ENCODE assay signal across 10 mouse cellular contexts in the genomic region with DNA sequence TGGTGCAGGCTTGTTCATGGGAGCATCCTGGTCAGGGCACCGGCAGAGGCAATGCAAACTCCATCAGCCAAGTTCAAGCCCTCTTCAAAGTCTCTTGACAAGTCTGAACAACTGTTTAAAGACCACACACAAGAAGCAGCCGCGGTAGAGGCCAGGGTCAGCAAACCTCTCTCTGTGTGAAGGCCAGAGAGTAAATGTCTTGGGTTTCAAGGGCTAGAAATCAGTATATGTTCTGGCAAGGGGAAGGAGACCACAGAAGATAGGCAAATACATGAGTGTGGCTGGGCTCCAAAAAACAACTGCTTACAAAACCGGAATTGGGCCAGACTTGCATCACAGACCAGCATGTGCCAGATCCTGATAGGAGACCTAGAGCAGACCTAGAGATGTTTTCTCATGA.
DNase-seq lines count a peak whose midpoint lies in the region; ATAC-seq and TF ChIP-seq lines count a peak whose summit lies in the region.
"Had no signal": no experiment of that assay in that cellular context is flagged by ENCODE, and none has a peak within 500 bp of the region (broad histone marks: within the 10 kb centered on the region; RNA-seq: fewer than 3 reads in every experiment).

No protein-coding gene starts in this region.

- no peak for TF ChIP-seq CTCF in lung, postnatal 0 days (IDR thresholded peaks at IDR 0.05)

- 58% methylated on average over 4 of the region's 4 CpGs for WGBS in heart, embryonic 15.5 days
- WGBS in lung, postnatal 0 days, result 19% methylated on average over 4 of the region's 4 CpGs
- WGBS in hindbrain, embryonic 11.5 days, result 68% methylated on average over 4 of the region's 4 CpGs

- TF ChIP-seq EP300 in lung, postnatal 0 days (IDR thresholded peaks at IDR 0.05), result no peak

- ATAC-seq in heart, embryonic 15.5 days (replicated peaks; ENCODE audit: insufficient number of reproducible peaks, insufficient read depth, low FRiP score, low read depth), result 0 out of 2 replicates have a peak, but pooled peaks have one; percentile 22
- peak; percentile 68 for ATAC-seq in lung, postnatal 0 days
- ATAC-seq in hindbrain, embryonic 11.5 days (ENCODE audit: low FRiP score), result no peak
- ATAC-seq in erythroid progenitor cell, adult 5-6 weeks (replicated peaks; ENCODE audit: low FRiP score, poor library complexity, severe bottlenecking), result no peak
- ATAC-seq: forebrain, embryonic 13.5 days had no signal

- H3K9ac ChIP-seq in heart, embryonic 15.5 days, result no peak overlapping the region
- no peak overlapping the region for H3K9ac ChIP-seq in lung, postnatal 0 days (replicated peaks; ENCODE audit: low read depth)
- H3K9ac ChIP-seq in hindbrain, embryonic 11.5 days (ENCODE audit: low read depth, low read length), result no peak overlapping the region
- H3K9ac ChIP-seq: forebrain, embryonic 13.5 days had no signal

- no peaks in the 10 kb centered on the region for H3K27me3 ChIP-seq in heart, embryonic 15.5 days
- H3K27me3 ChIP-seq in lung, postnatal 0 days (replicated peaks; ENCODE audit: insufficient read depth, low read length), result peaks cover under 1% of the 10 kb centered on the region; the same call in 1 of the 2 replicates
- H3K27me3 ChIP-seq in hindbrain, embryonic 11.5 days (ENCODE audit: control insufficient read depth, insufficient read depth, low read length), result no peaks in the 10 kb centered on the region
- H3K27me3 ChIP-seq: forebrain, embryonic 13.5 days had no signal

- H3K36me3 ChIP-seq in heart, embryonic 15.5 days, result no peaks in the 10 kb centered on the region
- H3K36me3 ChIP-seq in lung, postnatal 0 days (ENCODE audit: insufficient read depth, low read length), result no peaks in the 10 kb centered on the region
- H3K36me3 ChIP-seq in hindbrain, embryonic 11.5 days (ENCODE audit: control insufficient read depth, insufficient read depth, low read length), result no peaks in the 10 kb centered on the region

- H3K9me3 ChIP-seq in heart, embryonic 15.5 days (replicated peaks), result no peaks in the 10 kb centered on the region
- H3K9me3 ChIP-seq in lung, postnatal 0 days (ENCODE audit: low read length), result no peaks in the 10 kb centered on the region
- H3K9me3 ChIP-seq in hindbrain, embryonic 11.5 days (ENCODE audit: control insufficient read depth, low read length), result no peaks in the 10 kb centered on the region
- H3K9me3 ChIP-seq: forebrain, embryonic 13.5 days had no signal

- H3K27ac ChIP-seq in heart, embryonic 15.5 days, result no peak overlapping the region
- no peak overlapping the region for H3K27ac ChIP-seq in lung, postnatal 0 days (ENCODE audit: low read length)
- no peak overlapping the region for H3K27ac ChIP-seq in hindbrain, embryonic 11.5 days (ENCODE audit: low read depth, low read length)
- H3K27ac ChIP-seq: forebrain, embryonic 13.5 days; macrophage had no signal

- H3K4me2 ChIP-seq in heart, embryonic 15.5 days, result no peak overlapping the region
- no peak overlapping the region for H3K4me2 ChIP-seq in lung, postnatal 0 days (replicated peaks; ENCODE audit: low read depth, low read length)
- no peak overlapping the region for H3K4me2 ChIP-seq in hindbrain, embryonic 11.5 days (replicated peaks; ENCODE audit: low read depth, low read length)
- H3K4me2 ChIP-seq: forebrain, embryonic 13.5 days had no signal

- H3K4me3 ChIP-seq in heart, embryonic 15.5 days, result no peak overlapping the region
- no peak overlapping the region for H3K4me3 ChIP-seq in lung, postnatal 0 days (ENCODE audit: low read depth, low read length)
- H3K4me3 ChIP-seq in hindbrain, embryonic 11.5 days (ENCODE audit: low read depth, low read length), result no peak overlapping the region
- H3K4me3 ChIP-seq: forebrain, embryonic 13.5 days had no signal

- H3K4me1 ChIP-seq in heart, embryonic 15.5 days (replicated peaks), result peaks cover 5% of the 10 kb centered on the region; the same call in 1 of the 2 replicates
- 0 out of 2 replicates have a peak, but pooled peaks cover 6% of the 10 kb centered on the region for H3K4me1 ChIP-seq in lung, postnatal 0 days (ENCODE audit: insufficient read depth, low read depth, low read length)
- no peaks in the 10 kb centered on the region for H3K4me1 ChIP-seq in hindbrain, embryonic 11.5 days (replicated peaks; ENCODE audit: control insufficient read depth, insufficient read depth, low read length)
- H3K4me1 ChIP-seq: forebrain, embryonic 13.5 days had no signal

- intact Hi-C loops in heart, postnatal 25 days (cut with DNase I), result no loop called here

- peak; percentile 92 for DNase-seq in heart, adult 11 months
- DNase-seq in heart, postnatal 25 days (ENCODE audit: low spot score), result no peak
- DNase-seq in NIH3T3 (ENCODE audit: low read depth), result peak; percentile 45
- peak; percentile 82 for DNase-seq in lung, postnatal 0 days (ENCODE audit: low spot score)
- no peak for DNase-seq in hindbrain, embryonic 11.5 days (ENCODE audit: low spot score)
- DNase-seq in embryo, embryonic 11 days, result no peak

Comparison
In these comparisons a context has a peak if more than half of its experiments do, and no peak if none do; other contexts are left out.
1. DNase-seq: peak in heart, adult 11 months (single experiment), NIH3T3 (single experiment) and lung, postnatal 0 days (single experiment); none in heart, postnatal 25 days (single experiment), hindbrain, embryonic 11.5 days (single experiment) and embryo, embryonic 11 days (single experiment).
2. ATAC-seq: peak in heart, embryonic 15.5 days (single experiment) and lung, postnatal 0 days (single experiment); none in hindbrain, embryonic 11.5 days (single experiment) and erythroid progenitor cell, adult 5-6 weeks (single experiment).